Mouse (Mus musculus): ENCODE results near the gene Pitpnc1.

- TF ChIP-seq CTCF (IDR thresholded peaks at IDR 0.05; ENCODE audit: borderline replicate concordance, insufficient read depth, low read depth, low read length) (no peak), POLR2A (IDR thresholded peaks at IDR 0.05; ENCODE audit: borderline replicate concordance, insufficient read depth, low read length) (no peak)
These were observed 58.4 kb downstream of the Pitpnc1 start for GRCm38 (mm10) chr11:107412128-107412527.
